Mouse (Mus musculus) CH12.LX (cell line): ENCODE measurements at regions not wholly inside any gene's neighbourhood (a gene's known extent, or its start where the extent isn't known, plus 50 kb on each side); places are given as distances from the start of the nearest gene placed in this dataset.
"Not testable (repeated sequence)": the region's sequence is repeated elsewhere in the genome, so short reads cannot be mapped to it uniquely, and the experiment has no call there.

ENCODE experiments used
- CTCF ChIP-seq, 2 experiments: IDR thresholded peaks in 1 of 2; conservative IDR thresholded peaks in 1 of 2; 2 replicates each; pipeline ENCODE4 v1.5.1; 2011 to 2012; ENCODE audit warnings: low read depth in 2 of 2, low read length in 2 of 2, improper control_type of control experiment in 1 of 2, inconsistent platforms in 1 of 2, mild to moderate bottlenecking in 1 of 2, moderate library complexity in 1 of 2
- EP300 ChIP-seq: IDR thresholded peaks from 2 replicates; pipeline ENCODE4 v1.6.1; 2011; ENCODE audit warnings: low read length, improper control_type of control experiment
- JUND ChIP-seq: conservative IDR thresholded peaks from 2 replicates; pipeline ENCODE4 v1.6.1; 2011; ENCODE audit warnings: low read depth, low read length, improper control_type of control experiment
- NELFE ChIP-seq: IDR thresholded peaks from 2 replicates; pipeline ENCODE4 v1.6.1; 2011; ENCODE audit warnings: low read depth, low read length, improper control_type of control experiment
- POLR2A ChIP-seq: IDR thresholded peaks from 2 replicates; pipeline ENCODE4 v1.6.1; 2011; ENCODE audit warnings: low read depth, mild to moderate bottlenecking, improper control_type of control experiment, low read length
- SIN3A ChIP-seq: IDR thresholded peaks from 2 replicates; pipeline ENCODE4 v1.6.1; 2012; ENCODE audit warnings: low read length, improper control_type of control experiment, inconsistent platforms
- USF1 ChIP-seq: IDR thresholded peaks from 2 replicates; pipeline ENCODE4 v1.6.1; 2014; ENCODE audit warnings: low read depth, mild to moderate bottlenecking, inconsistent platforms, low read length, improper control_type of control experiment
- ZC3H11A ChIP-seq: IDR thresholded peaks from 2 replicates; pipeline ENCODE4 v1.6.1; 2012; ENCODE audit warnings: low read depth, mild to moderate bottlenecking, inconsistent platforms, low read length, improper control_type of control experiment

DNA sequence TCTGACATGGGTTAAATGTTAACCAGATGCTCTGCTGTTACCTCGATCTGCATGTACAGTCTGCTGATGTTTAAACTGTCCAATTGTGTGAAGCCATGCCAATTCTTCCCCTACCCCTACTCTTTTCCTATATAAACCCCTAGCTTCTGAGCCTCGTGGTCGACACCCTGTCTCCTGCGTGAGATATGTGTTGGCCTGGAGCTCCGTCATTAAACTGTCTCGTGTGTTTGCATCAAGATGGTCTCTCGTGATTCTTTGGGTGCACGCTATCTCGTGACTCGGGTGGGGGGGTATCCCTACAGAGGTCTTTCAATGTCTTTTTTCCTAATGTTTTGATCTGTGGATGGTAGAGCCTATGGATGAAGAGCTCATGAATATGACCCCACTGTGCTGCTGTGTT lies 110.9 kb upstream of the Nck2 start:
- TF ChIP-seq CTCF (conservative IDR thresholded peaks at IDR 0.05 in 1 of 2, IDR thresholded peaks at IDR 0.05 in 1 of 2; ENCODE audit: low read depth in 2 of 2, low read length in 2 of 2); POLR2A; EP300; JUND; NELFE; SIN3A; ZC3H11A; USF1: not testable (repeated sequence)
